ENCODE assay signal across 8 mouse cellular contexts in the genomic region with DNA sequence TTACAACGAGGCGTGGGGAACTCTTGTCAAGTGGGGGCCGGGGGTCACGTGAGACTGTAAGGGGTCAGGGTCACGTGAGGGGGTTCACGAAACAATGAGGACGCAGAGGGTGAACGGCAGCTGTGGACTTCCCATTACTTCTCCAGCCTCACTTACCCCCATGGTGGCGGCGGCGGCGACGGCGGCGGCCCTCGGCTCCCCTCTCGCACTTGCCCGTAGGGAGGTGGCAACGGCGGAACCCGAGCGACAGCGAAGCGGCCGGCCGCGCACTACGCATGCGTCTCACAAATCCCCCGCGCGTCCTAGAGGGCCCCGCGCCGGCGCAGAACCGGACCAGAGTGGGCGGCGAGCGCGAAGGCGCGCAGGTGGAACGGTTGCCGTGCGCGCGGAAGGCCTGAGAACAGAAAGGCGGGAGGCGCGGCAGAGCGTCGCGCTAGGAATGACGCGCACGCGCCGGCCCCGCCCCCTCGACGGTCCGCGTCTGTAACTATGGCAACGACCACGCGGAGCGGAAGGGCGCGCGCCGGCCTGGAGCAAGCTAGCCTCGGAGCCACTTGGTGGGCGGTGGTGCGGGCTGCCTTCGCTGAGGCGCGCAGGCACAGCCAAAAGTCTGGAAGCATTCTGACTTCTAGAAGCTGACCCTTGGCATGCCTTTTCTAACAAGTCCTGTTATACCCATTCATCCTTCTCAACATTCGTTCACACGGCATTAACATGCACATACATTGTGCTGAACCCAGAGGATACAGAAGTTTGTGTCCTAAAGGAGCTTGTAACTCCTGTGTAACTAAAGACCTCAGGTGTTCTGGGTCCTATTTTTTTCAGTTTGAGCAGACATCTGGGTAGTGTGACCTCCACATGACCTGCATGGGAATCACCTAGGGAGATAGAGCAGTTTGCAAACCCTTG. TPM values are rescaled to one million over a fixed set of nuclear protein-coding genes. Genes with fewer than 3 reads are reported as not detected.
DNase-seq lines count a peak whose midpoint lies in the region; ATAC-seq lines count a peak whose summit lies in the region.

A gene (minus strand): TSS at position 402 of the 909 bp plus-strand sequence.

- peak within 1 kb of the TSS; percentile 85 for H3K9ac ChIP-seq in hindbrain, embryonic 11.5 days (ENCODE audit: low read depth, low read length)

- DNase-seq in MN1 (ENCODE audit: low spot score) = peak; percentile 94
- peak; percentile 92 for DNase-seq in cerebellum, adult 9-10 months
- peak; percentile 83 to 92 for DNase-seq in frontal cortex, adult 2 months (ENCODE audit: extremely low spot score in 1 of 2, low spot score in 1 of 2)
- peak; percentile 98 for DNase-seq in hindbrain, embryonic 11.5 days (ENCODE audit: low spot score)
- DNase-seq in layer of hippocampus, postnatal 10 days (ENCODE audit: low spot score in 2 of 2) = peak; percentile 87 to 94
- peak; percentile 94 for DNase-seq in lung, postnatal 10 days
- DNase-seq in ovary, postnatal 36 days (ENCODE audit: low spot score) = peak; percentile 93
- DNase-seq in thymus, postnatal 25 days = peak; percentile 93

- H3K36me3 ChIP-seq in hindbrain, embryonic 11.5 days (ENCODE audit: control insufficient read depth, insufficient read depth, low read length) = no peaks in the 10 kb centered on the region

- peak within 1 kb of the TSS; percentile 76 for H3K27ac ChIP-seq in hindbrain, embryonic 11.5 days (ENCODE audit: low read depth, low read length)

- WGBS in hindbrain, embryonic 11.5 days = under 1% methylated on average over 80 of the region's 80 CpGs

- no peaks in the 10 kb centered on the region for H3K9me3 ChIP-seq in hindbrain, embryonic 11.5 days (ENCODE audit: control insufficient read depth, low read length)

- H3K4me3 ChIP-seq in hindbrain, embryonic 11.5 days (ENCODE audit: low read depth, low read length) = peak within 1 kb of the TSS; percentile 71

- no peaks in the 10 kb centered on the region for H3K27me3 ChIP-seq in hindbrain, embryonic 11.5 days (ENCODE audit: control insufficient read depth, insufficient read depth, low read length)

- ATAC-seq in hindbrain, embryonic 11.5 days (ENCODE audit: low FRiP score) = peak; percentile 96

- peaks cover 2% of the 10 kb centered on the region for H3K4me1 ChIP-seq in hindbrain, embryonic 11.5 days (replicated peaks; ENCODE audit: control insufficient read depth, insufficient read depth, low read length)

- H3K4me2 ChIP-seq in hindbrain, embryonic 11.5 days (replicated peaks; ENCODE audit: low read depth, low read length) = peak within 1 kb of the TSS; percentile 90

RNA-seq across cellular contexts. Expression of the gene that starts here (rescaled TPM):
- polyA plus RNA-seq in frontal cortex, adult 2 months (2012; rRNA removed) = 73.6 and 74.1 TPM in 2 replicates
- 79.9 and 87.6 TPM in 2 replicates for polyA plus RNA-seq in hindbrain, embryonic 11.5 days (2014; fragmentation: Nextera tagmentation; extraction: Ambion mirVana)
- total RNA-seq in layer of hippocampus, postnatal 10 days (2021) = 10 to 100 TPM; 36.3 to 45.6 TPM

Comparison
In these comparisons a context has a peak if more than half of its experiments do, and no peak if none do; other contexts are left out.
1. Peak in every context shown above with its lines: DNase-seq, ATAC-seq, H3K4me3 ChIP-seq and H3K27ac ChIP-seq.